Mouse (Mus musculus) olfactory bulb, adult 2 months (tissue): ENCODE data around the gene Gtf2a1l.

Experiments used
- CTCF ChIP-seq: fragments of 200-500 bp; IDR thresholded peaks from 2 replicates; pipeline ENCODE4 v1.5.1; 2012; ENCODE audit warnings: low read depth, mild to moderate bottlenecking, low read length, moderate library complexity; ENCODE audit not compliant: insufficient read depth
- POLR2A ChIP-seq: fragments of 200-500 bp; IDR thresholded peaks from 2 replicates; pipeline ENCODE4 v1.6.1; 2012; ENCODE audit warnings: mild to moderate bottlenecking, low read depth, low read length, moderate library complexity; ENCODE audit not compliant: insufficient read depth

DNA sequence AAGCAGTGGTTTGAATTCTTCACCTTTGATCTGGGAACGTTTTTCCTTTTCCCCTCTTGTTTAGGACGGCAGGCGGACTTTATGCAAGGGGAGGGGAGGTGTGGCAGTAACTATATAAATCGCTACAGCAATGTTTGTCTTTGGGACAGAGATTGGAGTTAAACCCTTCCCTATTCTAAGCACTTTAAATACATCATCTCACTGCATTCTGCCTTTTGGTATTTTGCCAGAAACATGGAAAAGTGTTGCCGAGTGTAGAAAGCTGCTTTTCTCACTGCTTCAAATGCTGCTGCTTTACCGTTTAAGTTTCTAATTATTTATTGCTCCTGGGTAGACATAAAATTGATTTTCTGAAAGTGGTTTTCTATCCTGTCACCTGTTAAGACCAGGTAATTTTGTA, 33.9 kb downstream of the Gtf2a1l start:
- TF ChIP-seq POLR2A (no peak), CTCF (no peak)
